Mouse (Mus musculus) kidney, postnatal 0 days (tissue): ENCODE results near the gene Ltbp2. TPM values are rescaled to one million over a fixed set of nuclear protein-coding genes. Genes with fewer than 3 reads are reported as not detected.

ENCODE experiments used
- ATAC-seq: fragments of 200-750 bp; cut with Nextera tagmentation; replicated peaks from 2 replicates; pipeline ENCODE4 v1.8.0; 2017; ENCODE audit warnings: low read depth, moderate number of reproducible peaks, moderate TSS enrichment, moderate library complexity; ENCODE audit not compliant: low FRiP score
- DNase-seq: peaks from one replicate; pipeline ENCODE4 v3.0.0-alpha.2; 2016; ENCODE audit warnings: low spot score
- H3K27ac ChIP-seq: fragments of 300-500 bp; sonication (generic); 2 replicates; pipeline ENCODE4 v1.5.1; 2014; ENCODE audit warnings: mild to moderate bottlenecking
- H3K27me3 ChIP-seq: fragments of 300-500 bp; sonication (generic); 2 replicates; pipeline ENCODE4 v1.6.1; 2014; ENCODE audit warnings: low read length, mixed read lengths; ENCODE audit not compliant: insufficient read depth
- H3K36me3 ChIP-seq: fragments of 300-500 bp; sonication (generic); 2 replicates; pipeline ENCODE4 v1.6.1; 2014; ENCODE audit warnings: low read length, mixed read lengths; ENCODE audit not compliant: insufficient read depth
- H3K4me1 ChIP-seq: fragments of 300-500 bp; sonication (generic); replicated peaks from 2 replicates; pipeline ENCODE4 v1.6.1; 2014; ENCODE audit warnings: antibody characterized with exemption, low read length, mixed read lengths; ENCODE audit not compliant: insufficient read depth
- H3K4me2 ChIP-seq: fragments of 300-500 bp; sonication (generic); 2 replicates; pipeline ENCODE4 v1.6.1; 2014; ENCODE audit warnings: mild to moderate bottlenecking, low read length, moderate library complexity, mixed read lengths
- H3K4me3 ChIP-seq: fragments of 300-500 bp; sonication (generic); replicated peaks from 2 replicates; pipeline ENCODE4 v1.5.1; 2014; ENCODE audit warnings: low read depth, low read length
- H3K9ac ChIP-seq: fragments of 300-500 bp; sonication (generic); 2 replicates; pipeline ENCODE4 v1.6.1; 2014; ENCODE audit warnings: low read depth, low read length
- H3K9me3 ChIP-seq: fragments of 300-500 bp; sonication (generic); replicated peaks from 2 replicates; pipeline ENCODE4 v1.6.1; 2016; ENCODE audit warnings: low read length, inconsistent platforms, mixed read lengths
- CTCF ChIP-seq: IDR thresholded peaks from 2 replicates; pipeline ENCODE4 v1.5.1; 2016; ENCODE audit warnings: antibody characterized with exemption, low read depth, mild to moderate bottlenecking, moderate library complexity
- WGBS: fragments of 180-500 bp; shearing (Covaris S2); extraction: QIAGEN DNeasy Blood & Tissue Kit; methylation state at CpG from one replicate; pipeline ENCODE4 v1.1.7; 2014; 5-methylcytosine and 5-hydroxymethylcytosine counted together
- polyA plus RNA-seq: library from polyadenylated mRNA; unstranded; fragments of >200 nt; fragmentation: Nextera tagmentation; extraction: Ambion mirVana; gene quantifications from 2 replicates; pipeline ENCODE4 v1.2.1, GENCODE M21; 2015

Gene Ltbp2
- 0.14 and 0.64 TPM in 2 replicates for polyA plus RNA-seq

- peak; percentile 71; the same call in 1 of the 2 replicates for ATAC-seq
- H3K9me3 ChIP-seq = no peaks in the 10 kb centered on the region
- WGBS = 4% methylated on average over 34 of the region's 34 CpGs
- H3K27me3 ChIP-seq = peaks cover 41% of the 10 kb centered on the region
- peaks cover 9% of the 10 kb centered on the region; the same call in 1 of the 2 replicates for H3K4me1 ChIP-seq
- H3K27ac ChIP-seq = no peak within 1 kb of the TSS
- peak within 1 kb of the TSS; percentile 29 for H3K4me3 ChIP-seq
- peak within 1 kb of the TSS; percentile 27; the same call in 1 of the 2 replicates for H3K9ac ChIP-seq
- H3K36me3 ChIP-seq = no peaks in the 10 kb centered on the region
- TF ChIP-seq CTCF = peak; percentile 92
- H3K4me2 ChIP-seq = peak within 1 kb of the TSS; percentile 52
- DNase-seq = peak; percentile 70
Observed at GRCm38 (mm10) chr12:84876481-84877121, at the start of gene Ltbp2. Gene Ltbp2 (minus strand): TSS chr12:84876532.

- DNase-seq (no peak), ATAC-seq (no peak)
- Histone ChIP-seq H3K4me2 (no peak overlapping the region), H3K9me3 (no peaks in the 10 kb centered on the region), H3K27ac (no peak overlapping the region), H3K27me3 (no peaks in the 10 kb centered on the region), H3K36me3 (peaks cover 38% of the 10 kb centered on the region), H3K9ac (no peak overlapping the region), H3K4me3 (no peak overlapping the region), H3K4me1 (no peaks in the 10 kb centered on the region)
- WGBS = 93% methylated on average over 5 of the region's 5 CpGs
- no peak for TF ChIP-seq CTCF
Observed at GRCm38 (mm10) chr12:84924324-84924723, 48.0 kb upstream of the Ltbp2 start.

- WGBS = 76% methylated on average over 8 of the region's 8 CpGs
- Histone ChIP-seq H3K27me3 (no peaks in the 10 kb centered on the region), H3K27ac (no peak overlapping the region), H3K9me3 (no peaks in the 10 kb centered on the region), H3K9ac (no peak overlapping the region), H3K4me1 (no peaks in the 10 kb centered on the region), H3K4me2 (no peak overlapping the region), H3K4me3 (no peak overlapping the region), H3K36me3 (peaks cover 44% of the 10 kb centered on the region)
- no peak for DNase-seq
- no peak for ATAC-seq
- no peak for TF ChIP-seq CTCF
Observed at GRCm38 (mm10) chr12:84921881-84922419, 45.6 kb upstream of the Ltbp2 start.

- Histone ChIP-seq H3K4me1 (no peaks in the 10 kb centered on the region), H3K27me3 (no peaks in the 10 kb centered on the region), H3K36me3 (peaks cover 34% of the 10 kb centered on the region), H3K9ac (no peak overlapping the region), H3K4me3 (no peak overlapping the region), H3K4me2 (no peak overlapping the region), H3K9me3 (no peaks in the 10 kb centered on the region), H3K27ac (no peak overlapping the region)
- no peak for ATAC-seq
- 87% methylated on average over 6 of the region's 6 CpGs for WGBS
- no peak for DNase-seq
- no peak for TF ChIP-seq CTCF
Observed at GRCm38 (mm10) chr12:84918809-84919208, 42.5 kb upstream of the Ltbp2 start.

- WGBS = 68% methylated on average over 3 of the region's 3 CpGs
- no peak for TF ChIP-seq CTCF
- H3K4me2 ChIP-seq = no peak overlapping the region
- no peak overlapping the region for H3K4me3 ChIP-seq
- no peak for ATAC-seq
- DNase-seq = no peak
- H3K27me3 ChIP-seq = no peaks in the 10 kb centered on the region
- H3K4me1 ChIP-seq = no peaks in the 10 kb centered on the region
- no peak overlapping the region for H3K9ac ChIP-seq
- no peaks in the 10 kb centered on the region for H3K9me3 ChIP-seq
- peaks cover 26% of the 10 kb centered on the region for H3K36me3 ChIP-seq
- H3K27ac ChIP-seq = no peak overlapping the region
Observed at GRCm38 (mm10) chr12:84917799-84918198, 41.5 kb upstream of the Ltbp2 start.

GRCm38 (mm10) chr12:84914959-84915358, 38.6 kb upstream of the Ltbp2 start:
- no peaks in the 10 kb centered on the region for H3K9me3 ChIP-seq
- no peaks in the 10 kb centered on the region for H3K4me1 ChIP-seq
- DNase-seq (no peak), ATAC-seq (no peak)
- H3K36me3 ChIP-seq = peaks cover 13% of the 10 kb centered on the region; the same call in 1 of the 2 replicates
- no peak overlapping the region for H3K4me3 ChIP-seq
- no peaks in the 10 kb centered on the region for H3K27me3 ChIP-seq
- H3K9ac ChIP-seq = no peak overlapping the region
- 73% methylated on average over 5 of the region's 5 CpGs for WGBS
- no peak overlapping the region for H3K27ac ChIP-seq
- no peak overlapping the region for H3K4me2 ChIP-seq
- TF ChIP-seq CTCF = no peak
